15 mouse cellular contexts compared by ENCODE assay signal in the genomic region with DNA sequence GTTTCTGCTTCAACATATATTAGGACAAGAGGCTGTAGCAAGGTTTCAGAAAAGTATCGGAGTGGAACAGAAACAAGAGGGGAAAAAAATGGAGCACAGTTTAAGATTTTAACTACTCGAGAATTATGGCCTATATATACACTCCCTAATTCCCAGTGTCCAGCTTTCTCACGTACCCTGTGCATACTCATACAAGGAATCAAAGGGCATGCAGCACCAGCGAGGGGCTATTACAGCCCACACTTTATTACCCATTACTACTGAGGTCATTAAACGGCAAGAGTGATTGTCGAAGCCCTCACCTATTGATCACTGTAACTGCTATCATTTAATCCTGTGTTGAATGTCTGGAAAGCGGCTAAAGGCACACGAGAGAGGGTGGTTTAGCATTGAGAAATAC.
DNase-seq lines count a peak whose midpoint lies in the region; ATAC-seq and TF ChIP-seq lines count a peak whose summit lies in the region.
"Had no signal": no experiment of that assay in that cellular context is flagged by ENCODE, and none has a peak within 500 bp of the region (broad histone marks: within the 10 kb centered on the region; RNA-seq: fewer than 3 reads in every experiment).

No protein-coding gene starts in this region.

- no peak overlapping the region for H3K4me3 ChIP-seq in heart, embryonic 12.5 days
- no peak overlapping the region; the same call in 1 of the 2 replicates for H3K4me3 ChIP-seq in layer of hippocampus, adult 2 months
- H3K4me3 ChIP-seq in intestine, embryonic 14.5 days (ENCODE audit: low read depth, low read length) = no peak overlapping the region
- no peak overlapping the region for H3K4me3 ChIP-seq in neural tube, embryonic 13.5 days
- H3K4me3 ChIP-seq: liver, embryonic 15.5 days; midbrain, embryonic 15.5 days had no signal

- H3K9ac ChIP-seq in heart, embryonic 12.5 days = no peak overlapping the region
- H3K9ac ChIP-seq in intestine, embryonic 14.5 days (ENCODE audit: low read length) = no peak overlapping the region
- no peak overlapping the region for H3K9ac ChIP-seq in neural tube, embryonic 13.5 days
- H3K9ac ChIP-seq: liver, embryonic 15.5 days; midbrain, embryonic 15.5 days had no signal

- peaks cover 19% of the 10 kb centered on the region for H3K36me3 ChIP-seq in heart, embryonic 12.5 days
- peaks cover 18% of the 10 kb centered on the region for H3K36me3 ChIP-seq in intestine, embryonic 14.5 days (ENCODE audit: control insufficient read depth, insufficient read depth, low read length)
- no peaks in the 10 kb centered on the region for H3K36me3 ChIP-seq in neural tube, embryonic 13.5 days
- H3K36me3 ChIP-seq: midbrain, embryonic 15.5 days had no signal

- no peaks in the 10 kb centered on the region for H3K27me3 ChIP-seq in heart, embryonic 12.5 days (replicated peaks)
- H3K27me3 ChIP-seq in intestine, embryonic 14.5 days (replicated peaks; ENCODE audit: control insufficient read depth, insufficient read depth, low read length) = no peaks in the 10 kb centered on the region
- peaks cover 41% of the 10 kb centered on the region for H3K27me3 ChIP-seq in neural tube, embryonic 13.5 days
- H3K27me3 ChIP-seq: liver, embryonic 15.5 days; midbrain, embryonic 15.5 days had no signal

- H3K9me3 ChIP-seq in heart, embryonic 12.5 days (replicated peaks) = no peaks in the 10 kb centered on the region
- no peaks in the 10 kb centered on the region for H3K9me3 ChIP-seq in intestine, embryonic 14.5 days (ENCODE audit: control insufficient read depth, low read length)
- no peaks in the 10 kb centered on the region for H3K9me3 ChIP-seq in neural tube, embryonic 13.5 days
- H3K9me3 ChIP-seq: G1E; liver, embryonic 15.5 days; midbrain, embryonic 15.5 days had no signal

- no peak for DNase-seq in heart, adult 18-20 months
- no peak for DNase-seq in layer of hippocampus, adult 2 months (ENCODE audit: low spot score in 2 of 2)
- no peak for DNase-seq in layer of hippocampus, adult 11-12 months (ENCODE audit: low spot score)
- no peak for DNase-seq in intestine, embryonic 14.5 days (ENCODE audit: low spot score)
- DNase-seq in right cerebral cortex, adult 2 months (ENCODE audit: low spot score in 2 of 2) = no peak
- DNase-seq: cerebellum, adult 9-10 months; lung, postnatal 4 days; right cerebral cortex, postnatal 14 days; thymus, postnatal 25 days had no signal

- no peak for ATAC-seq in heart, embryonic 12.5 days (ENCODE audit: insufficient number of reproducible peaks, low FRiP score)
- ATAC-seq in intestine, embryonic 14.5 days (replicated peaks; ENCODE audit: low FRiP score, low TSS enrichment, low read depth) = 0 out of 2 replicates have a peak, but pooled peaks have one; percentile 41
- peak; percentile 75 for ATAC-seq in neural tube, embryonic 13.5 days (ENCODE audit: low read depth)
- ATAC-seq in cerebellum, adult (ENCODE audit: insufficient number of reproducible peaks, low FRiP score, low TSS enrichment) = no peak
- ATAC-seq: midbrain, embryonic 15.5 days had no signal

- H3K27ac ChIP-seq in heart, embryonic 12.5 days (ENCODE audit: poor library complexity, severe bottlenecking) = no peak overlapping the region
- peak overlapping the region; percentile 80 for H3K27ac ChIP-seq in layer of hippocampus, adult 2 months
- peak overlapping the region; percentile 48 for H3K27ac ChIP-seq in intestine, embryonic 14.5 days (ENCODE audit: low read depth)
- H3K27ac ChIP-seq in neural tube, embryonic 13.5 days (replicated peaks) = peak overlapping the region; percentile 54; the same call in 1 of the 2 replicates
- H3K27ac ChIP-seq: liver, embryonic 15.5 days; midbrain, embryonic 15.5 days had no signal

- H3K4me1 ChIP-seq in heart, embryonic 12.5 days (replicated peaks) = peaks cover 34% of the 10 kb centered on the region
- peaks cover 43% of the 10 kb centered on the region for H3K4me1 ChIP-seq in intestine, embryonic 14.5 days (replicated peaks; ENCODE audit: control insufficient read depth, insufficient read depth, low read length)
- H3K4me1 ChIP-seq in neural tube, embryonic 13.5 days (replicated peaks) = peaks cover 62% of the 10 kb centered on the region

- TF ChIP-seq CTCF in layer of hippocampus, adult 2 months (conservative IDR thresholded peaks at IDR 0.05) = no peak

- H3K4me2 ChIP-seq in heart, embryonic 12.5 days = peak overlapping the region; percentile 15; the same call in 1 of the 2 replicates
- H3K4me2 ChIP-seq in intestine, embryonic 14.5 days (ENCODE audit: low read length) = peak overlapping the region; percentile 27
- peak overlapping the region; percentile 26 for H3K4me2 ChIP-seq in neural tube, embryonic 13.5 days
- H3K4me2 ChIP-seq: liver, embryonic 15.5 days had no signal

- 78% methylated on average over 8 of the region's 8 CpGs for WGBS in heart, embryonic 12.5 days
- 37% methylated on average over 8 of the region's 8 CpGs for WGBS in intestine, embryonic 14.5 days
- 23% methylated on average over 8 of the region's 8 CpGs for WGBS in neural tube, embryonic 13.5 days

Comparison
In these comparisons a context has a peak if more than half of its experiments do, and no peak if none do; other contexts are left out.
1. ATAC-seq: peak in intestine, embryonic 14.5 days (single experiment) and neural tube, embryonic 13.5 days (single experiment); none in heart, embryonic 12.5 days (single experiment) and cerebellum, adult (single experiment).
2. Peak in every context shown above with its lines, with median percentiles within 50 percentile points of each other: H3K4me2 ChIP-seq.